Mouse (Mus musculus) Patski (cell line): Measurements from ENCODE around the gene Sebox. TPM values are rescaled to one million over a fixed set of nuclear protein-coding genes. Genes with fewer than 3 reads are reported as not detected.

Experiments
- ATAC-seq: fragments of 100-300 bp; one replicate; pipeline ENCODE4 v1.8.0; 2021
- CTCF ChIA-PET: fragments of 350-600 bp; sonication (Branson Sonifier 250); formaldehyde crosslinking; loops from one replicate; lab custom pipeline; 2022; ENCODE audit warnings: inconsistent platforms; lab: Charles Lee
- POLR2A ChIA-PET: fragments of 350-600 bp; sonication (Branson Sonifier 250); formaldehyde crosslinking; loops from one replicate; lab custom pipeline; 2022; ENCODE audit warnings: antibody characterized with exemption, inconsistent platforms; lab: Charles Lee
- DNase-seq: peaks from one replicate; pipeline ENCODE4 v3.0.0-alpha.2; 2011; ENCODE audit warnings: low read depth, low spot score
- H3K27me3 ChIP-seq: fragments of 371-371 bp; one replicate; pipeline ENCODE4 v1.5.1; 2021
- CTCF ChIP-seq: fragments of 100-300 bp; IDR thresholded peaks from one replicate; pipeline ENCODE4 v1.5.1; 2021
- in situ Hi-C: fragments of 300-500 bp; cut with MboI; formaldehyde crosslinking; loops from 3 replicates; pipeline ENCODE4 v1.11.1; 2018; ENCODE audit warnings: low pct_unique_long_range_greater_than_20kb, mixed read lengths
- polyA plus RNA-seq: library from polyadenylated mRNA; unstranded; gene quantifications from one replicate; pipeline ENCODE4 v1.2.3, GENCODE M21; 2021

Sebox gene
- polyA plus RNA-seq, 1 experiment from 2014 or later: not detected

- in situ Hi-C loops: no loop called here
- H3K27me3 ChIP-seq: no peaks in the 10 kb centered on the region
- ChIA-PET CTCF (interaction anchor here (1.3 kb wide), 1 partner anchor 13 kb away, joined by 4 read pairs; no protein-coding TSS in a partner anchor), POLR2A (interaction anchor here (1.3 kb wide), 2 partner anchors 9 to 78 kb away, joined by 3 to 4 read pairs; no protein-coding TSS in a partner anchor)
- DNase-seq: no peak
- no peak for ATAC-seq
- no peak for TF ChIP-seq CTCF
These were observed 44.6 kb downstream of the Sebox start for GRCm38 (mm10) chr11:78547718-78548460.

GRCm38 (mm10) chr11:78549491-78549987 lies 46.3 kb downstream of the Sebox start:
- ATAC-seq: no peak
- in situ Hi-C loops: no loop called here
- no peak for TF ChIP-seq CTCF
- no peak for DNase-seq
- H3K27me3 ChIP-seq: no peaks in the 10 kb centered on the region
- ChIA-PET CTCF (no interaction called here), POLR2A (no interaction called here)

- ATAC-seq (peak; percentile 94), DNase-seq (peak; percentile 75)
- in situ Hi-C loops: no loop called here
- TF ChIP-seq CTCF: no peak
- no peaks in the 10 kb centered on the region for H3K27me3 ChIP-seq
- ChIA-PET CTCF (no interaction called here), POLR2A (interaction anchor here (1.0 kb wide), 1 partner anchor 62 kb away, joined by 3 read pairs; no protein-coding TSS in a partner anchor)
These were observed 47.2 kb downstream of the Sebox start, which contains the start of gene Tmem97 for GRCm38 (mm10) chr11:78550168-78551058. Tmem97 (minus strand) TSS chr11:78550777.

- ChIA-PET POLR2A (interaction anchor here (1.0 kb wide), 1 partner anchor 62 kb away, joined by 3 read pairs; no protein-coding TSS in a partner anchor), CTCF (no interaction called here)
- DNase-seq (no peak), ATAC-seq (no peak)
- no peaks in the 10 kb centered on the region for H3K27me3 ChIP-seq
- TF ChIP-seq CTCF: no peak
- in situ Hi-C loops: no loop called here
These were observed 47.8 kb downstream of the Sebox start for GRCm38 (mm10) chr11:78551059-78551398.

Other genes with a start within 250 kb of the Sebox start
- gene 2610507B11Rik, start 241.7 kb upstream of the Sebox start, polyA plus RNA-seq: 192 TPM
- gene BC030499, start 212.6 kb upstream of the Sebox start, polyA plus RNA-seq: 0.30 TPM
- 45.2 TPM for gene Spag5, start 201.9 kb upstream of the Sebox start, polyA plus RNA-seq
- 0.32 TPM for gene Aldoc, start 180.5 kb upstream of the Sebox start, polyA plus RNA-seq
- 96.5 TPM for gene Pigs, start 175.0 kb upstream of the Sebox start, polyA plus RNA-seq
- 55.0 TPM for gene Unc119, start 160.0 kb upstream of the Sebox start, polyA plus RNA-seq
- gene Foxn1, start 116.9 kb upstream of the Sebox start, polyA plus RNA-seq: 0.37 TPM
- 1.1 TPM for gene Slc13a2, start 81.2 kb upstream of the Sebox start, polyA plus RNA-seq
- gene Slc46a1, start 37.8 kb upstream of the Sebox start, polyA plus RNA-seq: 15.6 TPM
- gene Sarm1, start 5.7 kb upstream of the Sebox start, polyA plus RNA-seq: 1.4 TPM
- gene Vtn, start 4.4 kb upstream of the Sebox start, polyA plus RNA-seq: not detected
- gene Tmem199, start 8.7 kb downstream of the Sebox start, polyA plus RNA-seq: 48.0 TPM
- gene Poldip2, start 8.7 kb downstream of the Sebox start, polyA plus RNA-seq: 148 TPM
- 68.3 TPM for gene Tnfaip1, start 32.9 kb downstream of the Sebox start, polyA plus RNA-seq
- 77.8 TPM for gene Ift20, start 32.9 kb downstream of the Sebox start, polyA plus RNA-seq
- 19.1 TPM for gene Tmem97, start 47.3 kb downstream of the Sebox start, polyA plus RNA-seq
- gene Nlk, start 193.9 kb downstream of the Sebox start, polyA plus RNA-seq: 22.7 TPM
- gene Ccnq, start 248.3 kb downstream of the Sebox start, polyA plus RNA-seq: 26.9 TPM